Mouse (Mus musculus): Measurements from ENCODE around the gene Cry2.

The Cry2 gene

GRCm38 (mm10) chr2:92386821-92387570 lies 46.8 kb downstream of the Cry2 start:
- no peak for DNase-seq

- DNase-seq = no peak
Observed at GRCm38 (mm10) chr2:92385113-92386051, 48.5 kb downstream of the Cry2 start.

GRCm38 (mm10) chr2:92384101-92384500 lies 49.7 kb downstream of the Cry2 start:
- DNase-seq = no peak

- no peak for DNase-seq
Observed at GRCm38 (mm10) chr2:92382759-92383158, 51.1 kb downstream of the Cry2 start.

GRCm38 (mm10) chr2:92381901-92382588 lies 51.8 kb downstream of the Cry2 start, which contains the start of gene 1700029I15Rik:
Gene 1700029I15Rik, plus strand, starts transcription at chr2:92382538.
- no peak for DNase-seq

GRCm38 (mm10) chr2:92381161-92381560 lies 52.7 kb downstream of the Cry2 start:
- DNase-seq = no peak

GRCm38 (mm10) chr2:92380495-92381050 lies 53.3 kb downstream of the Cry2 start:
- no peak for DNase-seq

- DNase-seq = no peak
Observed at GRCm38 (mm10) chr2:92379783-92380494, 53.9 kb downstream of the Cry2 start.

GRCm38 (mm10) chr2:92377320-92377719 lies 56.5 kb downstream of the Cry2 start:
- no peak for DNase-seq

- no peak for DNase-seq
Observed at GRCm38 (mm10) chr2:92376300-92376699, 57.5 kb downstream of the Cry2 start.

- DNase-seq = no peak
Observed at GRCm38 (mm10) chr2:92375788-92376187, 58.1 kb downstream of the Cry2 start.

- peak; percentile 86 for DNase-seq
Observed at GRCm38 (mm10) chr2:92375099-92375623, 58.7 kb downstream of the Cry2 start.

- peak; percentile 48 for DNase-seq
Observed at GRCm38 (mm10) chr2:92374514-92374913, 59.3 kb downstream of the Cry2 start, which contains the start of the genes Pex16 and Large2. Gene Pex16, plus strand, starts transcription at chr2:92374676. Gene Large2, minus strand, starts transcription at chr2:92374869.

- DNase-seq = no peak
Observed at GRCm38 (mm10) chr2:92373437-92373813, 60.4 kb downstream of the Cry2 start.

- no peak for DNase-seq
Observed at GRCm38 (mm10) chr2:92372767-92373436, 60.9 kb downstream of the Cry2 start.

- DNase-seq = no peak
Observed at GRCm38 (mm10) chr2:92371971-92372690, 61.7 kb downstream of the Cry2 start.

- no peak for DNase-seq
Observed at GRCm38 (mm10) chr2:92370821-92371805, 62.7 kb downstream of the Cry2 start.

- no peak for DNase-seq
Observed at GRCm38 (mm10) chr2:92370375-92370774, 63.5 kb downstream of the Cry2 start.

GRCm38 (mm10) chr2:92367383-92368029 lies 66.3 kb downstream of the Cry2 start:
- DNase-seq = no peak

Data from right cerebral cortex, postnatal 4 days (tissue).